Mouse (Mus musculus) heart, adult 10 weeks (tissue): Measurements from ENCODE around the gene Ildr1. TPM values are rescaled to one million over a fixed set of nuclear protein-coding genes. Genes with fewer than 3 reads are reported as not detected.

ENCODE experiments used
- polyA plus RNA-seq: library from polyadenylated mRNA; stranded (reverse); fragments of 350-450 nt; fragmentation: Illumina TruSeq; extraction: RNeasy Lipid Tissue Mini Kit (QIAGEN cat#74804); gene quantifications from one replicate; pipeline ENCODE4 v1.2.3, GENCODE M21; 2014; ENCODE audit warnings: low read depth, low replicate concordance

Ildr1 gene
- polyA plus RNA-seq = not detected

DNA sequence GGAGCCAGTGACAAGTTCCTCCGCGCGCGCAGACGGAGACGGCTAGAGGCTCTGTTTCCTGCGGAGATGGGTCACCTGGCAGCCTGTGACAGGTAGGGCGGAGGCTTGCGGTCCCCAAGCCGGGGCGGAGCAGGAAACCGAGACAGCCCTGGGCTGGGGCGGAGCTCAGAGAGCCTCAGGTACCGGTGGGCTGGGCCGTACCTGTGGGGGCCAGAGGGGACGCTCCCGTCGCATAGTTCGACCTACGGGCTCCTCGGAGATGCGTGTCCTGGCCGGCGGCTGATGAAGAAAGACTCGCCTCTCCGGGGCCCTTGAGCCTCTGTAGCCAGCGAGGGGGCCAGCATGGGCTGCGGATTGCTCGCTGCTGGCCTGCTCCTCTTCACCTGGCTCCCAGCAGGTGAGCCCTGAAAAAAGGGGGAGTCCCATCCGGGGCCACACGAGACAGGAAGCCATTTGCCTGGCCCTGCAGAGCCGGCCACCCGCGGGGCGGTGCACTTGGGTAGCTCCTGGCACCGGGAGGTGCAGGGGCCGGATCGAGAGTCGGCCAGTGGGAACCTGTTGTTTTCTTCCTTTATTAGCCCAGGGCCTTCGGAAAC lies at the start of gene Ildr1:
Ildr1 (plus strand) TSS at position 161 of the 596 bp plus-strand sequence.

DNA sequence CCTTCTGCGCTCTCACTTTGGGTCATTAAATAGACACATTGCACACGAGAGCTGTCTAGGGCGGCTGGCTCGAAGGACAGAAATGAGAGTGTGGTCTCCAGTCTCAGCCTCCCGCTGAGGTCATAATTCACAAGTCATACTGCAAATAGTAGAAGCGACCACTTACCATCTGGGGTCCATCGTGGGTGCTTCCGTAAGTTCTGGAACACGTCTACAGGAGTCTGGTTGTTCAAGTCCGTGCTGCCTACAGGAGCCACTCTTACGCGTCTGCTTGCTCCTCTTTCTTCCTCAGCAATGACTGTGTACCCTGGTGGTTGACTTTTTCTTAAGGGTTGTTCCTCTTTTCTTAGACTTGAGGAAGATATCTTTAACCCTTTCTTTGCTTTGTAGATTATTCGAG lies 28.0 kb upstream of the Ildr1 start, which contains the start of gene Cd86:
Cd86 (minus strand) TSS at position 300 of the 400 bp plus-strand sequence.

Other genes starting within 250 kb of the Ildr1 start
- not detected for gene Stfa3, start 238.6 kb upstream of the Ildr1 start, polyA plus RNA-seq
- not detected for gene Casr, start 131.8 kb upstream of the Ildr1 start, polyA plus RNA-seq
- gene Cd86, start 27.9 kb upstream of the Ildr1 start, polyA plus RNA-seq = 2.0 TPM
- 5.2 TPM for gene Slc15a2, start 91.0 kb downstream of the Ildr1 start, polyA plus RNA-seq
- gene Iqcb1, start 134.4 kb downstream of the Ildr1 start, polyA plus RNA-seq = 17.7 TPM
- gene Eaf2, start 181.0 kb downstream of the Ildr1 start, polyA plus RNA-seq = 1.8 TPM
- gene Golgb1, start 181.2 kb downstream of the Ildr1 start, polyA plus RNA-seq = 29.6 TPM
- 7.6 TPM for gene Hcls1, start 241.0 kb downstream of the Ildr1 start, polyA plus RNA-seq